Mouse (Mus musculus) ES-E14 (cell line): Measurements from ENCODE around the gene 1500009L16Rik.

Experiments used
- CHD2 ChIP-seq: IDR thresholded peaks from 2 replicates; pipeline ENCODE4 v1.6.1; 2014; ENCODE audit warnings: mild to moderate bottlenecking, low read depth, low read length, inconsistent platforms
- HCFC1 ChIP-seq: IDR thresholded peaks from 2 replicates; pipeline ENCODE4 v1.6.1; 2012; ENCODE audit warnings: low read length, inconsistent platforms, borderline replicate concordance; ENCODE audit not compliant: insufficient read depth
- MAFK ChIP-seq: IDR thresholded peaks from 2 replicates; pipeline ENCODE4 v1.6.1; 2014; ENCODE audit warnings: mild to moderate bottlenecking, low read depth, low read length, inconsistent platforms; ENCODE audit not compliant: insufficient read depth
- ZNF384 ChIP-seq: IDR thresholded peaks from 2 replicates; pipeline ENCODE4 v1.6.1; 2012; ENCODE audit warnings: low read depth, low read length, inconsistent platforms

- TF ChIP-seq MAFK (no peak), CHD2 (no peak), ZNF384 (no peak), HCFC1 (no peak)
Measured at GRCm38 (mm10) chr10:83804021-83804420, 81.4 kb downstream of the 1500009L16Rik start.
